Mouse (Mus musculus): ENCODE data around the gene Pard3b. TPM values are rescaled to one million over a fixed set of nuclear protein-coding genes. Genes with fewer than 3 reads are reported as not detected.

Gene Pard3b
- total and polyA plus RNA-seq, 3 experiments = 0.30 to 0.75 (median 0.63) TPM

DNA sequence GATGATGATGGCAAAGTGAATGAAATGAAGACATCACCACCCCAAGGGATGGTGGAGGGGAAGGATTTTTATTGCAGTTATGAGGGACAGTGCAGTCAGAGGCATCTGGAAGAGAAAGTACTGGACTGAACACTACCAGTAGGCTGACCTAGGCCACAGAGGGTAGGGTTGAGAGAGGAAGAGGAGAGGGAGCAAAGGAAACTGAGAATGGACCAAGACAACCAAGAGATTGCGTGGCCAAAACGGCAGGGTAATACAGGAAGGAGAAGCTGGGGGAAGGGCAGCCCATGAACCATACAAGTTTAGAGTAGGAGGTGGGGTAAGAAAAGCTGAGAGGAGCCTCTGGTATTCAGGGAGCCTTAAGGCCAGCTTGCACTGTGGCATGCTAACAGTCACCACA is 1040.8 kb downstream of the Pard3b start:
- peaks cover 6% of the 10 kb centered on the region for H3K9me3 ChIP-seq (replicated peaks; ENCODE audit: low read length)
- in situ Hi-C loops (cut with MboI; ENCODE audit: low pct_ligation_motif_present, low pct_unique_long_range_greater_than_20kb, low sequenced_read_pairs) (no loop called here), dilution Hi-C loops (cut with MboI; ENCODE audit: extremely low pct_ligation_motif_present, extremely low pct_unique_long_range_greater_than_20kb, low sequenced_read_pairs) (no loop called here)
- no peak overlapping the region for H3K4me2 ChIP-seq (ENCODE audit: insufficient read depth, low read depth, poor library complexity, severe bottlenecking)
- no peak for TF ChIP-seq POLR2AphosphoS2 (IDR thresholded peaks at IDR 0.05; ENCODE audit: low read depth, low read length)
- TF ChIP-seq NRF1 (IDR thresholded peaks at IDR 0.05; ENCODE audit: low read depth, low read length) = no peak
- no peak for TF ChIP-seq JUN (IDR thresholded peaks at IDR 0.05; ENCODE audit: insufficient read depth, low read depth, low read length)
- TF ChIP-seq SMC3 (IDR thresholded peaks at IDR 0.05; ENCODE audit: low read depth, low read length) = no peak
- TF ChIP-seq IRF4 (IDR thresholded peaks at IDR 0.05; ENCODE audit: low read depth, low read length) = no peak
- TF ChIP-seq E2F4 (IDR thresholded peaks at IDR 0.05; ENCODE audit: insufficient replicate concordance, low read depth, low read length) = no peak
- TF ChIP-seq JUND (conservative IDR thresholded peaks at IDR 0.05; ENCODE audit: low read depth, low read length) = no peak
- no peak for TF ChIP-seq KAT2A (IDR thresholded peaks at IDR 0.05; ENCODE audit: insufficient replicate concordance, low read length)
- TF ChIP-seq UBTF (IDR thresholded peaks at IDR 0.05; ENCODE audit: low read depth, low read length) = no peak
- TF ChIP-seq USF2 (conservative IDR thresholded peaks at IDR 0.05; ENCODE audit: low read depth, low read length) = no peak
- no peak for TF ChIP-seq MAFK (IDR thresholded peaks at IDR 0.05; ENCODE audit: insufficient replicate concordance, low read length)
- no peak for DNase-seq (ENCODE audit: extremely low read depth)
- H3K27ac ChIP-seq (ENCODE audit: insufficient read depth, low read depth) = no peak overlapping the region
- H3K4me3 ChIP-seq (replicated peaks in 1 of 3; ENCODE audit: low read depth in 2 of 3, low read length in 2 of 3, poor library complexity in 1 of 3) = no peak overlapping the region
- H3K36me3 ChIP-seq (replicated peaks in 1 of 2; ENCODE audit: control insufficient read depth in 1 of 2, insufficient read depth in 1 of 2, low read length in 1 of 2) = no peaks in the 10 kb centered on the region
- no peaks in the 10 kb centered on the region for H3K27me3 ChIP-seq (replicated peaks)
- H3K79me2 ChIP-seq (replicated peaks; ENCODE audit: control insufficient read depth, extremely low read depth, insufficient read depth, poor library complexity, severe bottlenecking) = no peaks in the 10 kb centered on the region
- peaks cover 0 to 12% of the 10 kb centered on the region in 2 experiments; a peak in 1 of 4 replicates for H3K4me1 ChIP-seq (ENCODE audit: control insufficient read depth in 1 of 2, insufficient read depth in 2 of 2)
- no peak overlapping the region for H3K9ac ChIP-seq (ENCODE audit: insufficient read depth, low read depth)

- dilution Hi-C loops (cut with MboI; ENCODE audit: extremely low pct_ligation_motif_present, extremely low pct_unique_long_range_greater_than_20kb, low sequenced_read_pairs) (no loop called here), in situ Hi-C loops (cut with MboI; ENCODE audit: low pct_ligation_motif_present, low pct_unique_long_range_greater_than_20kb, low sequenced_read_pairs) (no loop called here)
- H3K4me2 ChIP-seq (ENCODE audit: insufficient read depth, low read depth, poor library complexity, severe bottlenecking) = no peak overlapping the region
Observed at GRCm38 (mm10) chr1:62682456-62683385, 1044.1 kb downstream of the Pard3b start.

More at GRCm38 (mm10) chr1:62682456-62683385, 1044.1 kb downstream of the Pard3b start:
- H3K27ac ChIP-seq (ENCODE audit: insufficient read depth, low read depth) = no peak overlapping the region
- no peak overlapping the region for H3K4me3 ChIP-seq (replicated peaks in 1 of 3; ENCODE audit: low read depth in 2 of 3, low read length in 2 of 3, poor library complexity in 1 of 3)
- no peaks in the 10 kb centered on the region for H3K27me3 ChIP-seq (replicated peaks)
- peaks cover 0 to 12% of the 10 kb centered on the region in 2 experiments; a peak in 1 of 4 replicates for H3K4me1 ChIP-seq (ENCODE audit: control insufficient read depth in 1 of 2, insufficient read depth in 2 of 2)
- H3K9ac ChIP-seq (ENCODE audit: insufficient read depth, low read depth) = no peak overlapping the region
- no peak for TF ChIP-seq CHD1 (IDR thresholded peaks at IDR 0.05; ENCODE audit: low read depth, low read length)
- TF ChIP-seq SIN3A (IDR thresholded peaks at IDR 0.05; ENCODE audit: low read length) = no peak
- no peak for TF ChIP-seq NELFE (IDR thresholded peaks at IDR 0.05; ENCODE audit: low read depth, low read length)
- TF ChIP-seq MAX (IDR thresholded peaks at IDR 0.05; ENCODE audit: low read length) = no peak
- no peak for TF ChIP-seq BHLHE40 (IDR thresholded peaks at IDR 0.05; ENCODE audit: low read depth, low read length)
- TF ChIP-seq POLR2AphosphoS2 (IDR thresholded peaks at IDR 0.05; ENCODE audit: low read depth, low read length) = no peak
- no peak for TF ChIP-seq UBTF (IDR thresholded peaks at IDR 0.05; ENCODE audit: low read depth, low read length)
- no peak for TF ChIP-seq JUND (conservative IDR thresholded peaks at IDR 0.05; ENCODE audit: low read depth, low read length)
- no peak for TF ChIP-seq MYC (IDR thresholded peaks at IDR 0.05; ENCODE audit: low read depth, low read length)
- no peak for TF ChIP-seq KAT2A (IDR thresholded peaks at IDR 0.05; ENCODE audit: insufficient replicate concordance, low read length)
- TF ChIP-seq PAX5 (IDR thresholded peaks at IDR 0.05; ENCODE audit: low read length) = no peak
- no peak for TF ChIP-seq EP300 (IDR thresholded peaks at IDR 0.05; ENCODE audit: low read length)
- TF ChIP-seq JUN (IDR thresholded peaks at IDR 0.05; ENCODE audit: insufficient read depth, low read depth, low read length) = no peak
- TF ChIP-seq RAD21 (IDR thresholded peaks at IDR 0.05; ENCODE audit: low read depth, low read length) = no peak
- TF ChIP-seq MEF2A (IDR thresholded peaks at IDR 0.05; ENCODE audit: borderline replicate concordance, low read depth, low read length) = no peak
- no peak for TF ChIP-seq GABPA (IDR thresholded peaks at IDR 0.05; ENCODE audit: insufficient replicate concordance, low read depth, low read length)
- TF ChIP-seq ZC3H11A (IDR thresholded peaks at IDR 0.05; ENCODE audit: low read depth, low read length) = no peak
- no peak for TF ChIP-seq ZMIZ1 (IDR thresholded peaks at IDR 0.05; ENCODE audit: low read depth, low read length)
- no peak for TF ChIP-seq TCF12 (IDR thresholded peaks at IDR 0.05; ENCODE audit: low read depth, low read length)
- no peaks in the 10 kb centered on the region for H3K79me2 ChIP-seq (replicated peaks; ENCODE audit: control insufficient read depth, extremely low read depth, insufficient read depth, poor library complexity, severe bottlenecking)
- DNase-seq (ENCODE audit: extremely low read depth) = no peak
- H3K9me3 ChIP-seq (replicated peaks; ENCODE audit: low read length) = peaks cover 3% of the 10 kb centered on the region
- H3K36me3 ChIP-seq (replicated peaks in 1 of 2; ENCODE audit: control insufficient read depth in 1 of 2, insufficient read depth in 1 of 2, low read length in 1 of 2) = no peaks in the 10 kb centered on the region
